Mouse (Mus musculus) heart, embryonic 13.5 days (tissue): Measurements from ENCODE around the gene 1700020N15Rik. TPM values are rescaled to one million over a fixed set of nuclear protein-coding genes. Genes with fewer than 3 reads are reported as not detected.
"Not testable (repeated sequence)": the region's sequence is repeated elsewhere in the genome, so short reads cannot be mapped to it uniquely, and the experiment has no call there.

Experiments
- ATAC-seq: fragments of 200-750 bp; cut with Nextera tagmentation; 2 replicates; pipeline ENCODE4 v1.8.0; 2017; ENCODE audit warnings: moderate TSS enrichment; ENCODE audit not compliant: insufficient number of reproducible peaks, low FRiP score, low TSS enrichment; ENCODE audit errors: extremely low read depth
- H3K27ac ChIP-seq: fragments of 300-500 bp; sonication (generic); replicated peaks from 2 replicates; pipeline ENCODE4 v1.5.1; 2015; ENCODE audit warnings: moderate library complexity, mild to moderate bottlenecking, inconsistent platforms
- H3K27me3 ChIP-seq: fragments of 300-500 bp; sonication (generic); replicated peaks from 2 replicates; pipeline ENCODE4 v1.6.1; 2015; ENCODE audit warnings: mild to moderate bottlenecking, inconsistent platforms
- H3K36me3 ChIP-seq: fragments of 300-500 bp; sonication (generic); 2 replicates; pipeline ENCODE4 v1.6.1; 2015; ENCODE audit warnings: mild to moderate bottlenecking, inconsistent platforms
- H3K4me1 ChIP-seq: fragments of 300-500 bp; sonication (generic); 2 replicates; pipeline ENCODE4 v1.6.1; 2015; ENCODE audit warnings: inconsistent platforms
- H3K4me2 ChIP-seq: fragments of 300-500 bp; sonication (generic); 2 replicates; pipeline ENCODE4 v1.6.1; 2015; ENCODE audit warnings: inconsistent platforms, mild to moderate bottlenecking, moderate library complexity
- H3K4me3 ChIP-seq: fragments of 300-500 bp; sonication (generic); 2 replicates; pipeline ENCODE4 v1.5.1; 2015; ENCODE audit warnings: moderate library complexity, mild to moderate bottlenecking, inconsistent platforms
- H3K9ac ChIP-seq: fragments of 300-500 bp; sonication (generic); 2 replicates; pipeline ENCODE4 v1.6.1; 2015; ENCODE audit warnings: inconsistent platforms, mild to moderate bottlenecking, moderate library complexity
- H3K9me3 ChIP-seq: fragments of 300-500 bp; sonication (generic); 2 replicates; pipeline ENCODE4 v1.6.1; 2016; ENCODE audit warnings: inconsistent platforms
- WGBS: fragments of 180-500 bp; shearing (Covaris S2); methylation state at CpG from one replicate; pipeline ENCODE4 v1.1.7; 2015; ENCODE audit warnings: mixed read lengths; 5-methylcytosine and 5-hydroxymethylcytosine counted together
- polyA plus RNA-seq: library from polyadenylated mRNA; unstranded; fragments of >200 nt; fragmentation: Nextera tagmentation; extraction: Ambion mirVana; gene quantifications from 2 replicates; pipeline ENCODE4 v1.2.1, GENCODE M21; 2015

Gene 1700020N15Rik
- polyA plus RNA-seq = not detected in 2 replicates

GRCm38 (mm10) chrX:69945000-69945399 lies at the start of gene 1700020N15Rik:
TSS of gene 1700020N15Rik (plus strand) at chrX:69945300.
- H3K9me3 ChIP-seq, H3K36me3 ChIP-seq, H3K4me3 ChIP-seq, H3K27me3 ChIP-seq, H3K4me1 ChIP-seq, H3K4me2 ChIP-seq, ATAC-seq, H3K9ac ChIP-seq, H3K27ac ChIP-seq: not testable (repeated sequence)
- 45% methylated on average over 5 of the region's 5 CpGs for WGBS

- Histone ChIP-seq H3K9ac (no peak overlapping the region), H3K4me1 (no peaks in the 10 kb centered on the region), H3K4me3 (no peak overlapping the region), H3K27me3 (no peaks in the 10 kb centered on the region), H3K36me3 (no peaks in the 10 kb centered on the region), H3K4me2 (no peak overlapping the region), H3K9me3 (no peaks in the 10 kb centered on the region), H3K27ac (no peak overlapping the region)
- WGBS = 74% methylated on average over 2 of the region's 2 CpGs
- no peak for ATAC-seq
These were observed 31.9 kb downstream of the 1700020N15Rik start for GRCm38 (mm10) chrX:69976790-69977579.
